14 mouse cellular contexts compared by ENCODE assay signal in genomic region chr9:74142705-74143104, GRCm38 (mm10). TPM values are rescaled to one million over a fixed set of nuclear protein-coding genes. Genes with fewer than 3 reads are reported as not detected.
"Had no signal": no experiment of that assay in that cellular context is flagged by ENCODE, and none has a peak within 500 bp of the region (broad histone marks: within the 10 kb centered on the region; RNA-seq: fewer than 3 reads in every experiment).

No protein-coding gene starts in this region.

- ATAC-seq: midbrain, embryonic 13.5 days had no signal

- DNase-seq: kidney, adult 2 months; kidney, postnatal 25 days; left cerebral cortex, postnatal 4 days; lung, adult 18-20 months; right cerebral cortex, adult 18-20 months; right cerebral cortex, postnatal 25 days; thymus, adult 18-20 months; thymus, postnatal 14 days had no signal

- H3K9me3 ChIP-seq: kidney, embryonic 15.5 days; limb, embryonic 13.5 days; midbrain, embryonic 13.5 days; neural tube, embryonic 13.5 days had no signal

- H3K4me2 ChIP-seq: kidney, embryonic 15.5 days; limb, embryonic 13.5 days; midbrain, embryonic 13.5 days; neural tube, embryonic 13.5 days had no signal

- H3K27ac ChIP-seq: kidney, embryonic 15.5 days; limb, embryonic 13.5 days; liver, embryonic 14.5 days; neural tube, embryonic 13.5 days had no signal

- H3K4me1 ChIP-seq: kidney, embryonic 15.5 days; limb, embryonic 13.5 days; neural tube, embryonic 13.5 days had no signal

- H3K27me3 ChIP-seq: limb, embryonic 13.5 days had no signal

- H3K36me3 ChIP-seq: kidney, embryonic 15.5 days; limb, embryonic 13.5 days; midbrain, embryonic 13.5 days; neural tube, embryonic 13.5 days had no signal

- H3K4me3 ChIP-seq: kidney, embryonic 15.5 days; limb, embryonic 13.5 days; midbrain, embryonic 13.5 days; neural tube, embryonic 13.5 days had no signal

- H3K9ac ChIP-seq: kidney, embryonic 15.5 days; limb, embryonic 13.5 days; liver, embryonic 14.5 days; midbrain, embryonic 13.5 days; neural tube, embryonic 13.5 days had no signal

RNA-seq across cellular contexts. Expression of gene Wdr72, which starts 32.5 kb away (rescaled TPM):
- polyA plus RNA-seq: small intestine, adult 2 months had no signal
